Comparison of ENCODE assay signal across 8 mouse cellular contexts in the genomic region with DNA sequence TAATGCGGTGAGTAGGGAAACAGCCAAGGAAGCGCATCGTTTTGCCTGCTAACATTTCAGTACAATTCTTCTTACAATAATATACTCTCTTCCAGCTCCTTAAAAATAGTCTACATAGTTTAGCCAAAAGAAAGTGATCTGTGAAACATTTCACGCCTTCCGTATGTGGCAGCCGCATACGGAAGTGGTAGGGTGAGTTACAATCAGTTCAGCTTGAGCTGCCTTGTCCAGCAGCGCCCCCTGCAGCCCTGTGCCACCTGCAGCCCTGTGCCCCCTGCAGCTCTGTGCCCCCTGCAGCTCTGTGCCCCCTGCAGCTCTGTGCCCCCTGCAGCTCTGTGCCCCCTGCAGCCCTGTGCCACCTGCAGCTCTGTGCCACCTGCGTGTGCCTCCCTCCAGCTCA.
DNase-seq lines count a peak whose midpoint lies in the region; ATAC-seq and TF ChIP-seq lines count a peak whose summit lies in the region.

No protein-coding gene starts in this region.

- H3K4me1 ChIP-seq in heart, embryonic 12.5 days (replicated peaks), result no peaks in the 10 kb centered on the region
- no peaks in the 10 kb centered on the region for H3K4me1 ChIP-seq in embryonic fibroblast, embryonic 13.5 days (ENCODE audit: control insufficient read depth, insufficient read depth, low read length)

- intact Hi-C loops in heart, postnatal 10 days (cut with DNase I), result loop anchor here (5.0 kb wide), 1 partner anchor 149 kb away; no protein-coding TSS in a partner anchor
- intact Hi-C loops in left cerebral cortex, postnatal 10 days (cut with DNase I), result no loop called here

- no peak overlapping the region for H3K4me3 ChIP-seq in heart, embryonic 12.5 days
- H3K4me3 ChIP-seq in embryonic fibroblast, embryonic 13.5 days (ENCODE audit: insufficient read depth, low read length), result no peak overlapping the region

- 82% methylated on average over 9 of the region's 9 CpGs for WGBS in heart, embryonic 12.5 days

- H3K9ac ChIP-seq in heart, embryonic 12.5 days, result no peak overlapping the region

- no peaks in the 10 kb centered on the region for H3K9me3 ChIP-seq in heart, embryonic 12.5 days (replicated peaks)

- no peak overlapping the region for H3K4me2 ChIP-seq in heart, embryonic 12.5 days

- no peaks in the 10 kb centered on the region for H3K27me3 ChIP-seq in heart, embryonic 12.5 days (replicated peaks)

- no peak for ATAC-seq in heart, embryonic 12.5 days (ENCODE audit: insufficient number of reproducible peaks, low FRiP score)
- no peak for ATAC-seq in erythroblast, adult 5-6 weeks (replicated peaks; ENCODE audit: low FRiP score, poor library complexity, severe bottlenecking)

- DNase-seq in heart, postnatal 10 days, result peak; percentile 42 to 70
- DNase-seq in urinary bladder, postnatal 25 days (ENCODE audit: low spot score), result peak; percentile 19
- DNase-seq in urinary bladder, postnatal 10 days (ENCODE audit: low spot score), result no peak
- peak; percentile 33 to 81 for DNase-seq in left cerebral cortex, postnatal 10 days (ENCODE audit: extremely low spot score in 1 of 2, low spot score in 2 of 2)
- DNase-seq in right cerebral cortex, postnatal 14 days, result peak; percentile 78

- H3K27ac ChIP-seq in heart, embryonic 12.5 days (ENCODE audit: poor library complexity, severe bottlenecking), result no peak overlapping the region
- no peak overlapping the region for H3K27ac ChIP-seq in embryonic fibroblast, embryonic 13.5 days (ENCODE audit: insufficient read depth, low read length)

- no peak for TF ChIP-seq POLR2A in embryonic fibroblast, embryonic 13.5 days (IDR thresholded peaks at IDR 0.05; ENCODE audit: low read depth, low read length)

- peak; percentile 57; the same call in 1 of the 2 replicates for TF ChIP-seq CTCF in embryonic fibroblast, embryonic 13.5 days (IDR thresholded peaks at IDR 0.05; ENCODE audit: borderline replicate concordance, insufficient read depth, low read length)

- peaks cover 49% of the 10 kb centered on the region for H3K36me3 ChIP-seq in heart, embryonic 12.5 days
